Mouse (Mus musculus) hindbrain, embryonic 15.5 days (tissue): ENCODE measurements around the gene Pgrmc2. TPM values are rescaled to one million over a fixed set of nuclear protein-coding genes. Genes with fewer than 3 reads are reported as not detected.

Source experiments
- ATAC-seq: fragments of 200-750 bp; cut with Nextera tagmentation; 2 replicates; pipeline ENCODE4 v1.8.0; 2017; ENCODE audit warnings: low read depth, moderate number of reproducible peaks, moderate TSS enrichment; ENCODE audit not compliant: low FRiP score
- H3K27ac ChIP-seq: fragments of 300-500 bp; sonication (generic); replicated peaks from 2 replicates; pipeline ENCODE4 v1.5.1; 2015; ENCODE audit warnings: mild to moderate bottlenecking, inconsistent platforms
- H3K27me3 ChIP-seq: fragments of 300-500 bp; sonication (generic); 2 replicates; pipeline ENCODE4 v1.6.1; 2015; ENCODE audit warnings: control low read depth, inconsistent platforms
- H3K36me3 ChIP-seq: fragments of 300-500 bp; sonication (generic); 2 replicates; pipeline ENCODE4 v1.6.1; 2015; ENCODE audit warnings: control low read depth, inconsistent platforms
- H3K4me1 ChIP-seq: fragments of 300-500 bp; sonication (generic); replicated peaks from 2 replicates; pipeline ENCODE4 v1.6.1; 2015; ENCODE audit warnings: control low read depth, inconsistent platforms
- H3K4me2 ChIP-seq: fragments of 300-500 bp; sonication (generic); 2 replicates; pipeline ENCODE4 v1.6.1; 2015; ENCODE audit warnings: moderate library complexity, mild to moderate bottlenecking, inconsistent platforms
- H3K4me3 ChIP-seq: fragments of 300-500 bp; sonication (generic); 2 replicates; pipeline ENCODE4 v1.5.1; 2015; ENCODE audit warnings: mild to moderate bottlenecking, inconsistent platforms
- H3K9ac ChIP-seq: fragments of 300-500 bp; sonication (generic); 2 replicates; pipeline ENCODE4 v1.6.1; 2015; ENCODE audit warnings: inconsistent platforms
- H3K9me3 ChIP-seq: fragments of 300-500 bp; sonication (generic); 2 replicates; pipeline ENCODE4 v1.6.1; 2016; ENCODE audit warnings: control low read depth, inconsistent platforms
- WGBS: fragments of 180-500 bp; shearing (Covaris S2); methylation state at CpG from one replicate; pipeline ENCODE4 v1.1.7; 2015; 5-methylcytosine and 5-hydroxymethylcytosine counted together
- polyA plus RNA-seq: library from polyadenylated mRNA; unstranded; fragments of >200 nt; fragmentation: Nextera tagmentation; extraction: Ambion mirVana; gene quantifications from 2 replicates; pipeline ENCODE4 v1.2.1, GENCODE M21; 2015

Gene Pgrmc2
- polyA plus RNA-seq, 1 experiment from 2014 or later = 30.4 TPM

DNA sequence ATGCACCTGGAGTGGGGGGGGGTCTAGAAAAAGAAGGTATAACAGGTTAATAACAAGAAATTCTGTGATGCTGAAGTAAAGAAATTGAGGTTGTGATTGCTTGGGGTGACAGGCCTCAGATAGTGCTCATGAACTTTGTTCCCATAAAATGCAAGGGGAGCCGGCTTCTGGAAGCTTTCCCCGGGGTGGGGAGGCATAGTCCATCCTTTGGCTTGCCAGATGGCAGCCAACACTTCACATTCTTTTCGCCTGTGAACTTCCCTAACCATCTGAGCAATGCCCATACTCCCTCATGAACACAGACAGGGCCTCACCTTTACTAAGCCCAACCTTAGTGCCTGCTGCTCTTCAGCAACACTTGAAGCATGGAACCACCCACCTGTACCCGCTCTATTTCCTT is 9.5 kb upstream of the Pgrmc2 start:
- Histone ChIP-seq H3K4me2 (no peak overlapping the region), H3K9me3 (no peaks in the 10 kb centered on the region), H3K4me1 (no peaks in the 10 kb centered on the region), H3K36me3 (no peaks in the 10 kb centered on the region), H3K4me3 (no peak overlapping the region), H3K9ac (no peak overlapping the region), H3K27ac (no peak overlapping the region), H3K27me3 (no peaks in the 10 kb centered on the region)
- 88% methylated on average over 4 of the region's 4 CpGs for WGBS
- ATAC-seq = no peak

DNA sequence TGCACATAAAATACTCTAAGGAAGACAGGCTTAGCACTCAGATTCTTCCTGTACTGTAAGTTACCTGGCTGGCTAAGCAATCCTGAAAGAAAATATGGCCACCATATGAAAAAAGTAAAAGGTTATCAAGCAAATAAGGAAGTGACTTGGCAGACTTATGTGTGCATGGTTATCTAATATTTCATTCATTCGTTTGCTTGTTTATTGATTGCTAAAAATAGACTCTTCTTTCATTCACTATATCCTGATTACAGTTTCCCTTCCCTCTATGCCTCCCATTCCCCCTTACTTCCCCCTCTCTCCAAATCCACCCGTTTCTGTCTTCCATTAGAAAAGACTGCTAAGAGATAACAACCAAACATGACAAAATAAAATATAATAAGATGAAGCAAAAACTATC is 8.0 kb upstream of the Pgrmc2 start:
- Histone ChIP-seq H3K27ac (no peak overlapping the region), H3K27me3 (no peaks in the 10 kb centered on the region), H3K4me3 (no peak overlapping the region), H3K4me2 (no peak overlapping the region), H3K9me3 (no peaks in the 10 kb centered on the region), H3K9ac (no peak overlapping the region), H3K4me1 (no peaks in the 10 kb centered on the region), H3K36me3 (no peaks in the 10 kb centered on the region)
- no peak for ATAC-seq
- WGBS = 86% methylated on average over 2 of the region's 2 CpGs

DNA sequence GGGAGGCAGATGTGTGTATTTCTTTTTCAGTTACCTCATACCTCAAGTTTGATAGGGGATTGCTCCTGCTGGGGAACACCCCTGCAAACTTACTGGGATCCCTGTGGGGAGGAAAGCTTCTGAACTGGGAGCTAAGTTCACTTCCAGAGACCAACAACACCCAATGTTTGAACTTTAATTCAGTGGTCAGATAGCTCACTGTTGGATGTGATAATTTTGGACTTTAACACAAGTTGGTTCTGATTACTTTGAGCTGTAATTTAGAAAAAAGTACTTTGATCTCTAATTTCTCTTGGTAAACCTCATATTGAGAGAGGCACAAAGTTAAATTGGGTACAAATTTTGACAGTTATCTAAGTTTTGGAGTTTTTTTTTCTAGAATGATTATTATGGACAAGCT is 4.2 kb upstream of the Pgrmc2 start:
- Histone ChIP-seq H3K36me3 (no peaks in the 10 kb centered on the region), H3K4me1 (peaks cover 6% of the 10 kb centered on the region; the same call in 1 of the 2 replicates), H3K9ac (no peak overlapping the region), H3K27me3 (no peaks in the 10 kb centered on the region), H3K27ac (no peak overlapping the region), H3K4me2 (no peak overlapping the region), H3K4me3 (no peak overlapping the region), H3K9me3 (no peaks in the 10 kb centered on the region)
- no peak for ATAC-seq

DNA sequence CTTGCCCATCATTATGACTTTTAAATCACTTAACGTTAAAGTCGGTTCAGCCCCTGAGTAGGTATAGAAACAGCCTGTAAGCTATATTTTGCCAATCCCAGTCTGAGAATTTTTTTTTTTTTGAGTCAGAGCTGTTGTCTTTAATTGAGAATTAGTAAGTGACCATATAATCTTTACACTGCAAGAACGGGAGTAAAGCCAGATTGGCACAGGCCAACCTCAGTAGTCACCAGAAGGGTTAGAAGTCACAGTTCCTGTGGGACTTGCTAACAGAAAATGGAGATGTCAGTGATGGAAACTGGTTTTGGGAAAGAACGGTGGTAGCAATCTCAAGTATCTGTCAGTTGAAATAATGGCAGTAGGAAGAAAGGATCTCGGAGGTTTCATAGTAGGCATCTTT is 1.6 kb upstream of the Pgrmc2 start:
- no peak for ATAC-seq
- WGBS = 88% methylated on average over 5 of the region's 5 CpGs
- H3K9me3 ChIP-seq = no peaks in the 10 kb centered on the region
- H3K4me1 ChIP-seq = peaks cover 31% of the 10 kb centered on the region
- peak overlapping the region; percentile 82 for H3K4me3 ChIP-seq
- no peaks in the 10 kb centered on the region for H3K36me3 ChIP-seq
- H3K27me3 ChIP-seq = no peaks in the 10 kb centered on the region
- H3K4me2 ChIP-seq = peak overlapping the region; percentile 83
- no peak overlapping the region; the same call in 1 of the 2 replicates for H3K27ac ChIP-seq
- no peak overlapping the region for H3K9ac ChIP-seq

DNA sequence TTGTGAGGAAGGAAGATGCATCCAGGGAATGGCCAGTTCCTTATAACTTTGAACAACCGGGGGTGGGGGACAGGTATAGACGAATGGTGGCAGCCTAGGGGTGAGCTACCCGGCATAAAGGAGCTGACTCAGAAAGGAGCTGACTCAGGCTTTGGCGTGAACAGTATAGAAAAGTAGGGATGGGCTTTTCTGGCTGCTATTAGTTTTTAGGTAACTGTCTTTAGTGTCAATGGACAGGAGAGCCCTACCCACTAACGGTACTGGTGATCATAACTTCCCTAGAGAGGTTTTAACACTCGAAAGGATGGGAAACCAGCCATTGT is 905 bp upstream of the Pgrmc2 start:
- peak overlapping the region; percentile 83 for H3K4me2 ChIP-seq
- no peaks in the 10 kb centered on the region for H3K9me3 ChIP-seq
- ATAC-seq = peak; percentile 36
- H3K4me1 ChIP-seq = peaks cover 31% of the 10 kb centered on the region
- H3K9ac ChIP-seq = peak overlapping the region; percentile 91
- no peaks in the 10 kb centered on the region for H3K27me3 ChIP-seq
- peak overlapping the region; percentile 82 for H3K4me3 ChIP-seq
- H3K36me3 ChIP-seq = no peaks in the 10 kb centered on the region
- 2% methylated on average over 6 of the region's 6 CpGs for WGBS
- peak overlapping the region; percentile 96 for H3K27ac ChIP-seq

DNA sequence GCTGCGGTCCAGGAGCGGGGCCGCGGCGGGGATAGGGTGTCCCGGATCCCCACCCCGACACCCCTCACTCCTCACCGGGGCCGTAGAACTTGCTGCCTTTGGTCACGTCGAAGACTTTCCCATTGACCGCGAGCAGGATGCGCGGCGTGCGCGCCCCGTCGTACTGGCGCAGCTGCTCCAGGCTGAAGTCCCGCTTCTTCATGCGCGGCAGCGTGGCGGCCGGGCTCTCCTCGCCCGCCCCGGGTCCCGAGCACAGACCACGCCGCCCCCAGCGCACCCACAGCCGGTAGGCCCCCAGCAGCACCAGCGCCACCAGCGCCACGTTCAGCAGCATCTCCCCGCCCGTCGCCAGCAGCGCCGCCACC is 344 bp downstream of the Pgrmc2 start:
- H3K9me3 ChIP-seq = no peaks in the 10 kb centered on the region
- peaks cover 31% of the 10 kb centered on the region for H3K4me1 ChIP-seq
- peak overlapping the region; percentile 87 for H3K27ac ChIP-seq
- peak overlapping the region; percentile 71 for H3K9ac ChIP-seq
- H3K27me3 ChIP-seq = no peaks in the 10 kb centered on the region
- no peaks in the 10 kb centered on the region for H3K36me3 ChIP-seq
- peak; percentile 68 for ATAC-seq
- H3K4me3 ChIP-seq = peak overlapping the region; percentile 82
- peak overlapping the region; percentile 88 for H3K4me2 ChIP-seq
- under 1% methylated on average over 43 of the region's 43 CpGs for WGBS

DNA sequence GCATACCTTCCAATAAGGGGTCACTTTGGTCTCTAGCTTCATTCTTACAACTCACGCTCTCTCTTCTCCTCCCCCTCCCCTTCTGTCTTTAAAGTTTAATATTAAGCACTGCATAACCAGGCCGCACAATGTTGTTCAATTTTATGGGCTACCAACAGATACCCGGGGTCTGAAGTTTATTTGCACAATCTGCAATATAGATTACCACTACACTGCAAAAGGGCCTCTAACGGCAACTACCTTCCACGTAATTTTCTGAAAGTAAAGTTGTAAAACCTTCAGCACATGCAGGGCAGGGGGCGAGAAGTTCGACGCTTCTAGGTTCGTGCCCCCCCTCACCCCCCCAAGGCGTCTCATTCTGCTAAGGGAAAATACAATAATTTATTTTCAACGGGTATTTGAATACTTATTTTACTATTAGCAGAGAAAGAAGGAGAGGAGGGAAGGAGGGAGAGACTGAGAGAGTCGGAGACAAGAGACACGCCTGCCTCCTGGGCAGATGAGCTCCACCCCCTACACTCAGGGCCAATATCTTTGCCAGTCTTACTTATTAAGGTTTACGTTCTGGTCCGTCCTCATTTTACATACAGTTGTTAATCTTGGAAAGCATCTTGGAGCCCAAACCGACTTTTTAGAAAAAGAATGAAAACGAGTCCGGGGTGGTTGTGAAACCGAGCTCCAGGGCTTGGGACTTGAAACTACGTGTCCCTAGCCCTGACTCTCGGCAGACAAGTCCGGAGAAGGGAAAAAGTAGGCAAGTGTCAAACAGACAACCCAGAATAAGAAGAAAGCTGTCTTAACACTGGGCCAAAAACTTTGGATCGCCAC is 1.2 kb downstream of the Pgrmc2 start:
- H3K27me3 ChIP-seq = no peaks in the 10 kb centered on the region

DNA sequence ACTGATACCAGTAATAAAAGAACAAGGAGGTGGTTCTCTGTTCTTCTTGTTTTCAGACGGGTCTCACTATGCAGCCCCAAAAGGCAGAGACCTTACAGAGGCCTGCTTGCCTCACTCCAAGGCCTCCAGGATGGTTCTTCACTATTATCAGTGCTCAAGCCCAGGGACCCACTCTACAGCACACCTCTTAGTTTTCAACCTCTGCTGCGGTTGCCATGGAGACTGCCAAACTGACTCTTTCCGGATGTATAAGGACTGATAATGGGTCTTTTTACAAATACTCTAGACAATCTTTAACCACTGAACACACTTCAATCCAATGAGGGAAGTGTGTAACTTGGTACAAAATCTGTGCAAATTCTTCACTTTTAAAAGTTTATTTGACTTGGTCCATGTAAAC is 2.1 kb downstream of the Pgrmc2 start:
- Histone ChIP-seq H3K27me3 (no peaks in the 10 kb centered on the region), H3K9ac (no peak overlapping the region), H3K4me2 (peak overlapping the region; percentile 88), H3K4me3 (peak overlapping the region; percentile 82), H3K9me3 (no peaks in the 10 kb centered on the region), H3K27ac (no peak overlapping the region), H3K36me3 (no peaks in the 10 kb centered on the region), H3K4me1 (peaks cover 31% of the 10 kb centered on the region)
- WGBS = 36% methylated on average over 3 of the region's 3 CpGs
- ATAC-seq = no peak

More for the DNA sequence above, 1.2 kb downstream of the Pgrmc2 start:
- Histone ChIP-seq H3K27ac (peak overlapping the region; percentile 87), H3K9me3 (no peaks in the 10 kb centered on the region), H3K36me3 (no peaks in the 10 kb centered on the region), H3K9ac (peak overlapping the region; percentile 71), H3K4me1 (peaks cover 31% of the 10 kb centered on the region), H3K4me3 (peak overlapping the region; percentile 82), H3K4me2 (peak overlapping the region; percentile 88)
- ATAC-seq = no peak
- WGBS = 2% methylated on average over 23 of the region's 23 CpGs

DNA sequence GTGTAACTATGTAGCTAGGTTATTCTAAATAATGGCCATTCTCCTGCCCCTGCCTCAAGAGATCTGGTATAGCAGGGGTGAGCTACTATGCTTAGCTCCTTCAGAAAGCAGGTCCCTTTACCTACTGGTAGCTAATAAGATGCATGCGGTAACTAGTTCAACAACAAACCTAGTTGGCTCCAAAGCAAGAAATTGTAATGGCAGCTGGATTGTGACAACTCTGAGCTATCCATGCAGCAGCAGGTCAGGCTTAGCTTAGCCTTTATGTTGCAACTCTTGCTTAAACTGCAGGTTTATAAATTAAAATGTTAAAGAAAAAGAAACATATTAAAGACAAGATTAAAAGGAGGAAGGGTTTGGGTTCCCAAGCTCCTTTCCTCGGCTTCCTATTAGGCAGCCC is 4.2 kb downstream of the Pgrmc2 start:
- no peak for ATAC-seq
- Histone ChIP-seq H3K4me2 (no peak overlapping the region), H3K9ac (no peak overlapping the region), H3K9me3 (no peaks in the 10 kb centered on the region), H3K27ac (no peak overlapping the region), H3K27me3 (no peaks in the 10 kb centered on the region), H3K4me3 (no peak overlapping the region), H3K4me1 (peaks cover 24% of the 10 kb centered on the region), H3K36me3 (no peaks in the 10 kb centered on the region)
- WGBS = 98% methylated on average over 2 of the region's 2 CpGs

DNA sequence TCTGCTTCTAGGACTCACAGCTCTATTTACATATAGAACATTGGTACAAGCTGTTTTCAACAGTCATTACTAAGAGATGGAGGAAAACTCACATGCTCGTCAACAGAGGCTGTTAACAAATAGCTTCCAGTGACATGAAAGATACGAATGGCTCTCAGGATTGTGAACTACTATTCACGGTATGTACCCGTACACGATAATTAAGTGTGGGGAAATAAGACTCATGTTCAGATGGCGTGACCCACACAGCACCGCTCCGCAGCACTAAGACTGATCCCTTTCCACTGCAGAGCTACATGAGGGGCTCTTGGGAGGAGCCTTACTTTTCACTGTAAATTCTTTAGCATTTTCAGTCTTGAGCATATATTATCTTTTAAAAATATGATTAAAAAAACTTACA is 7.5 kb downstream of the Pgrmc2 start:
- WGBS = 67% methylated on average over 8 of the region's 8 CpGs
- H3K36me3 ChIP-seq = no peaks in the 10 kb centered on the region
- no peak overlapping the region for H3K4me3 ChIP-seq
- no peak overlapping the region for H3K27ac ChIP-seq
- H3K9me3 ChIP-seq = no peaks in the 10 kb centered on the region
- ATAC-seq = no peak
- no peak overlapping the region for H3K9ac ChIP-seq
- no peaks in the 10 kb centered on the region for H3K27me3 ChIP-seq
- peaks cover 8% of the 10 kb centered on the region for H3K4me1 ChIP-seq
- no peak overlapping the region for H3K4me2 ChIP-seq

DNA sequence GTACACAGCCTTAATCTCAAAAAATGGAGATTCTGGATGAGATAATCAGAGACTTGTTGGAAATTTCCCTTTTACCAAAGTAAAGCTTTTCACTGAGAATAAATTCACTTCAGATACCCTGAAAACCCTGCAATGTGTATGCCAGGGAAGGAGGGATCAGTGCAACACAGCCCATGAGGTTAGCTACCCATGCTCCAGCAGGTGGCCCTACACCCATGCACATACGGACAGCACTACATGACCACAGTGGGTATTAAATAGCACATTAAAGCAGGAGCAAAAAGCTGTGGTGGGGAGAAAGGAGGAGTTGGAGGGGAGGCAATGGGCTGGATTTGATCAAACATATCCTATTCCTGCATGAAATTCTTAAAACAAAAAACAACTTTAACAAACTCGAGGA is 12.3 kb downstream of the Pgrmc2 start:
- Histone ChIP-seq H3K4me3 (no peak overlapping the region), H3K27me3 (no peaks in the 10 kb centered on the region), H3K27ac (no peak overlapping the region), H3K9me3 (no peaks in the 10 kb centered on the region), H3K36me3 (peaks cover 21% of the 10 kb centered on the region), H3K4me1 (no peaks in the 10 kb centered on the region), H3K4me2 (no peak overlapping the region), H3K9ac (no peak overlapping the region)
- 80% methylated on average over 2 of the region's 2 CpGs for WGBS
- ATAC-seq = no peak

DNA sequence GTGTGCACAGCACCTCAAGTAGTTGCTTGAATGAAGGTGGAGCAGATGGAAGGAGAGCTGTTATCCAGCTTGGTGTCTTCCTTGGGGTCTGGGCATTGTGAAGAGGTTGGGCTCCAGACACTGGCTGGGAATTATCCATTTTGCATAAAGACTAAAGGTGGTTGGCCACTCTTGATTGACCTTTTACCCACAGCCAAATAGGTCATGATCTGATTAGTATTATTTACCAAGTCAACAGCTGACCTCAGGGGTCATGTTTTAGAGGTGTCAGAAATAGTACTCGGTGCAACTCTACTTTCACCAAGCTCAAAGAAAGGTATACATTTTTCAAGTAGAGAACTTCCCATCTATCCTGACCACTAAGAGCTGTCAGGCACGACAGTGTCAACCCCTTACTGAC is 17.5 kb downstream of the Pgrmc2 start:
- no peak overlapping the region for H3K27ac ChIP-seq
- no peak overlapping the region for H3K9ac ChIP-seq
- no peaks in the 10 kb centered on the region for H3K27me3 ChIP-seq
- H3K4me3 ChIP-seq = no peak overlapping the region
- H3K36me3 ChIP-seq = peaks cover 31% of the 10 kb centered on the region
- no peak overlapping the region for H3K4me2 ChIP-seq
- WGBS = 86% methylated on average over 2 of the region's 2 CpGs
- no peak for ATAC-seq
- no peaks in the 10 kb centered on the region for H3K4me1 ChIP-seq
- H3K9me3 ChIP-seq = no peaks in the 10 kb centered on the region

DNA sequence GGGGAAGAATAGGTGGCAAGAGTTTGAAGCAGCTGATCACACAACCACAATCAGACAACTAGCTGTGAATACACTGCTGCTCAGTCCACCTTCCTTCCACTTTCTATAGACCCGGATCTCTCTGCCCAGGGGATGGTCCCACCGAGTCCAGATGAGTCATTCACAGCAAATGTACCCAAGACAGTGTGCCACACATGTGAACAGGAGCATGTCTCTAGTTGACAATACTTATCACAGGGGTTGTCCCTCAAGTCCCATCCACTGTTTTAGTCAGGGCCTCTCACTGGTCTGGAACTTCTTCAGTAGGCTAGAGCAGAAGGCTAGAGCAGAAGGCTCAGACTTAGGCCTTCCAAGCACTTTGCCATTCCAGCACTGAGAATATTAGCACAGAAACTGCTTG is 20.1 kb downstream of the Pgrmc2 start:
- Histone ChIP-seq H3K4me1 (no peaks in the 10 kb centered on the region), H3K9ac (no peak overlapping the region)
- 94% methylated on average over 2 of the region's 2 CpGs for WGBS

More for the DNA sequence above, 20.1 kb downstream of the Pgrmc2 start:
- H3K27ac ChIP-seq = no peak overlapping the region
- H3K4me2 ChIP-seq = no peak overlapping the region
- no peak overlapping the region for H3K4me3 ChIP-seq
- no peaks in the 10 kb centered on the region for H3K27me3 ChIP-seq
- H3K9me3 ChIP-seq = no peaks in the 10 kb centered on the region
- peaks cover 18% of the 10 kb centered on the region for H3K36me3 ChIP-seq
- ATAC-seq = no peak
